Mouse (Mus musculus): ENCODE measurements around the gene Pgm2.

The Pgm2 gene

DNA sequence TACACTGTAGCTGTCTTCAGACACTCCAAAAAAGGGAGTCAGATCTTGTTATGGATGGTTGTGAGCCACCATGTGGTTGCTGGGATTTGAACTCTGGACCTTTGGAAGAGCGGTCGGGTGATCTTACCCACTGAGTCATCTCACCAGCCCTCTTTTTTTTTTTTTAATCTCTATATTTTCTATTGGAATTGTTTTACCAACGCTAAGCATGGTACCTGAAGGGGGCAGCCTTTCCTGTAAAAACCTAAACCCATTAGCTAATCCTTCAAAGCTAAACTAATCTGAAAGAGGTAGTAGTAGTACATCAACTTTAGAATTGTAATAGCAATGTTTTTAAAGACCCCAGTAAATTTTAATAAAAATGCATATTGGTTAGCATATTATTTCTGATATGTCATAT, 17.2 kb upstream of the Pgm2 start:
- DNase-seq (ENCODE audit: low spot score in 2 of 2): peak in 1 of 2 experiments; percentile 18

DNA sequence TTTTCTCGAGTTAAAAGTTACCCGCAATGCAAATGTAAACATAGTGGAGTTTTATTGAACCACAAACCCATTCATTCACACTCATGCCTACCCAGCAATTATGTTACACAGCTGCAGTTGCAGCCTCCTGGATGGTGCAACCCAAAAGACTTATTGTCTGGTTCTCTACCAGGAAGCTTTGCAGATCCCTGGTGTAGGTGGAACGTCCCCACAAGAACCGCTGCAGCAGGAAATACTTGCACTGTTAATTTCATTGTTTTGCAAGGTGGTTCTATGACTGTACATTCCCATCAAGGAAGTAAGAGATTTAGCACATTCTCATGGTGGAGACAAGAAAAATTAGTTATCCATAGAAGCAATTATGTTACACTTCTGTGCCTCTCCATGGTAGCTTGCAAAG, 15.4 kb upstream of the Pgm2 start:
- no peak for DNase-seq (ENCODE audit: low spot score in 2 of 2)

DNA sequence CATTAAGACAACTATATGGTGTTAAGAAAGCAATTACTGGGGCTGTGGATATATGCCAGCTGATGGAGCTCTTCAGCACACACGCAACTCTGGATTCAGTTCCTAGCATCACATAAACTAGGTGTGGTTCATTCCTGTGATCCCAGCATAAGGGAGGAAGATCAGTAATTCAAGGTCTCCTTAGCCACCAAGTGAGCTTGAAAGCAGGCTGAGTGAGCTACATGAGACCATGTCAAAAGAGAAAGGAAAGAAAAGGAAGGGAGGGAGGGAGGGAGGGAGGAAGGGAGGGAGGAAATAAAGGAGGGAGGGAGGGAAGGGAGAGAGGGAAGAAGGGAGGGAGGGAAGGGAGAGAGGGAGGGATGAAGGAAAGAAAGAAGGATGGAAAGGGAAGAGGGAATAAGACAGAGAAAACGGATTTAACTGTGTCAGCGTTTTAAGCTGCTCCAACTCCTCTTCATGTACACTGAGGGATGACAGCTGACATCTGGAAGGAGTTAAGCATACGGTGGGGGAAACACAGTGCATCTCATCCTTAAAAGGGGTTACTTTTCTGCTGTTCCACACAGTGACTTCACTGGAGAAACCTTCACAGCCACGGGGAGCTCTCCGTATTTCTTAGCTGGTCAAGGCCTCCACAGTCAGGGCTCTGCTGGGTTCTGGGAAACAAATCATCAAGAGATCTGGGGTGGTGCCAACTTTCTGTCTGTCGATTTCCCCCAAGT, 13.8 kb upstream of the Pgm2 start:
- no peak for DNase-seq (ENCODE audit: low spot score in 2 of 2)

DNA sequence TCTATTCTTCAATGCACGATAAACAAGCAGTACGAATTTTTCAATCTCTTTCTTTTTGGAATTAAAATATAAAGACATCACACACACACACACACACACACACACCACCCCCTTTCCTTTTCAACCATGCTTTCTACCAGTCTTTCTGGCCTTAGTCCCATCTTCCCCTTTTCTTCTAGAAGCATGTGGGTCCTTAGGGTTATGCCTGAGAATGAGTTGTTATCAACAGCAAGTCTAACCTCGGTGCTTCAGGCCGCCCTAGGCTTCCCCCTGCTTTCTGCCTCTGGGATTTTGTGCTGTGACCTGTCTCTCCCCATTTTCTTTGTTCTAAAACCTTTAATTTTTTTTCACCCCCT, 13.3 kb upstream of the Pgm2 start:
- DNase-seq (ENCODE audit: low spot score in 2 of 2): no peak

DNA sequence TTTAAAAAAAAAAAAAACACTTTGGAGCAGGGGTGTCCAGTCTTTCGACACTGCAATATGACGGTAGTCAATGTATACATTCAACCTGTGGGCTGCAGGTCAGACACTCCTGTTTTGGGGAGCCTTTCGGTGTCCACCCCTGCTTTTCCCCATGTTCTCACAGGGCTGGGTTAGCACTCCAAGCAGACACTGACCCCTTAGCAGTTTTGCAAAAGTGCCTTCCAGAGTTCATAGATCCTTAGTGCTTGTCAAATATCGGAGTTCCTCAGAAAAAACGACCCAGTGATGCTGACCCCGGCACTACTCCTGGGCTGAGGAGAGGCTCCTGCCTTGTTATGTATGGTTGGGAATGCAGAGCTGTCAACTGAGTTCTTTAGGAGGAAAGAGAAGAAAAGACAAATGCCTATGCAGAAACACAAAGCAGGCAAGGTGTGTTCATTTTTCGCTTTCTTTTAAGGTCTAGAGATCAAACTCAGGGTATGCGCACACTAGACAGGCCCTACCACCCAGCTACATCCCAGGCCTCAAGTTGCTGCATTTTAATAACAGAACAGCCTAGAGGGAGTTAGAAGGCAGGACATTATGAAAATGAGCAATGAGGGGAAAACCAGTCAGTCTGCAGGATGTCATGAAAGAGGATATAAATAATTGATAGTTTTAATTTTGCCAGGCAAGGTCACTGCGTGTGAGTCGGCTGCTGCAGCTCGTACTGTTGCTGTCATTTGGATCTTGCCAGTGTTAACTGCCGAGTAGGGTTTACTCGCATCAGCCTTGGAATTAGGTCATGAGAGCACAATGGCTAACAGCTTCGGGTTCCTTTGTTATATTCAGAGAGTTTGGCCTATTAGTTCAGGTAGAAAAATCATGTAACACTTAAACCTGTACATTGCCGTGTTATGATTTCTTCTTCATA, 9.0 kb upstream of the Pgm2 start:
- no peak for DNase-seq (ENCODE audit: low spot score in 2 of 2)

DNA sequence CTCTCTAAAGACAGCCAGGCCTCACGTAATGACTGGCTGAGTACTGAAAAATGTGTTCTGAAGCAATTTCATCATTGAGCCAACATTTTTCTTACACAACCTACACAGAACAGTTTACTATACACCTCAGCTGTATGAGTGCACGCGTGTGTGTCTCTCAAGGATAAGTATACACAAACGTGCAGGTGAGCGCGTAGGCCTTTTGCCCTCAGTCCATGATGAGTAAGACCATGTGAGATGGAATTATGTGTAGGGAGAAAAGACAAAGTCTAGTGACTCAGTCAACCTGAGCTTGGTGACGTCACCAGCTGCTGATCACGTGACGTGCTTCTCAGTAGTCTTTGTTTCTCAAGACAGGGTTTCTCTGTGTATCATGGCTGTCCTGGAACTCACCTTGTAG, 7.3 kb upstream of the Pgm2 start:
- DNase-seq (ENCODE audit: low spot score in 2 of 2): no peak

DNA sequence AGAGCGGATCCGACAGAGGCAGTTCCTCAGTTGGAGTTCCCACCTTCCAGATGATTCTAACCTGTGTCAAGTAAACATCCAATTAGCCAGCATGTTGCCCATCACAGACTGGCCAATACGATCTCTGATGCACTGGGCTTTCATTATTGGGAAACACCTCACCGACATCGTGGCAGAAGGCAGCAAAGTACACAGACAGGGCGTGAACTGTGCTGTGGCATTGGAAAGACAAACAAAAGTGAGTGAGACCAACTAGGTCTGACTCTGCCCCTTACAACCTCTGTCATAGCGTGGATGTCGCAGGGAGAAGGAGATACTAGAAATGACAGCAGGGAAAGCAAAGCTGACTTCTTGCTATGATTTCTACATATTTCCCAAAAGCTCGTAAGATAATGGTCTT, 4.0 kb upstream of the Pgm2 start:
- DNase-seq (ENCODE audit: low spot score in 2 of 2): no peak

DNA sequence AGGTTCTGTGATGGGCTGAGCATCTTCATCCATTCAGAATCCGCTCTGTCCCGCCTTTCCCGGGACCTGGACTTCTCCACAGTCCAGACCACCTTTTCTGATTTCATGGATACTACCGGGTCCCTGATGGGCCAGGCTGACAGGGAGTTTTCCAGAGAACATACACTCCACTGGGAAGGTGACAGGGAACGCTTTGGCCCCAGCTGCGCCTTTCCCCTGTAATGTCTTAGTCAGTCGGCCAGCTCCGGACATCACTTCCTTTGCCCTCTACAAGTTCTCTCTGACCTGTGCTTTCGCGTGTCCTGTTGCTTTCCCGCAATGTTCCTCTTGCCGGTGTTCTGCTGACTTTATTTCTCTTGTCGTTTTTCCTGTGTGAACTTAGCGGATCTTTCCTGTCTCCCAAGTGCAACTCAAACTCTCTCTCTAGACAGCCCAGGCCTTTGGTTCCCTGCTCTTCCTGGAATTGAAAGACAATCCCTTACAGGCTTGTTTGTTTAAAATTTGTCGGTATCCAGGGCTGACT, 660 bp downstream of the Pgm2 start:
- DNase-seq (ENCODE audit: low spot score in 2 of 2): no peak

DNA sequence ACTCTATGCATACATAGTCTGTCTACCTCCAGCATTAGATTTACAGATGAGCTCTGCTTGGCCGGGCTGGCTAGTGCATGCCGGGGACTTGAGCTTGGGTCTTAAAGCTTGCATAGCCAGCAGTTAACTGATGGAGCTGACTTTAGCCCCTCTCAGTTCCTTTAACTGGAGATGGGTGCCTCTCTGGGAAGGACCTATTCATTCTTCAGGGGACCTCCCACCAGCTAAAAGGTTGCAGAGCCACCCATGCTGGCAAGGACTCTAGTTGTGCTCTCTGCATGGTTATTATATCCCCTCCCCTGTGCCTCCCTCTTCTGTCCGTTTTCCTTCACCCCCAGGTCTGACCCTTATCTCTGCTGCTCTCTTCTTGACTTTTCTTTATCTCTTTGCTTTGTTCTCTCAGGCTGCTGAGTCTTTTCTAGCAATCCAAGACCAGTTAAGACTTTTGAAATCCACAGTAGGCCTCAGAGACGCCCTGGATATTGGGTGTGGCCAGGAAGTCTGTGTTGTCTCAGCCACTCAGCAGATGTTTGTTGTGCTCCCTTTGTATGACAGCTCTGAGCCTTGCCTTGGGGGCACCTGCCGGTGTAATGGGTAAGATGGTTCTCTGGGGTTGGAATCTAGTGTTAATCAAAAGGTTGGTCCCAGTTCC, 2.7 kb downstream of the Pgm2 start:
- no peak for DNase-seq (ENCODE audit: low spot score in 2 of 2)

DNA sequence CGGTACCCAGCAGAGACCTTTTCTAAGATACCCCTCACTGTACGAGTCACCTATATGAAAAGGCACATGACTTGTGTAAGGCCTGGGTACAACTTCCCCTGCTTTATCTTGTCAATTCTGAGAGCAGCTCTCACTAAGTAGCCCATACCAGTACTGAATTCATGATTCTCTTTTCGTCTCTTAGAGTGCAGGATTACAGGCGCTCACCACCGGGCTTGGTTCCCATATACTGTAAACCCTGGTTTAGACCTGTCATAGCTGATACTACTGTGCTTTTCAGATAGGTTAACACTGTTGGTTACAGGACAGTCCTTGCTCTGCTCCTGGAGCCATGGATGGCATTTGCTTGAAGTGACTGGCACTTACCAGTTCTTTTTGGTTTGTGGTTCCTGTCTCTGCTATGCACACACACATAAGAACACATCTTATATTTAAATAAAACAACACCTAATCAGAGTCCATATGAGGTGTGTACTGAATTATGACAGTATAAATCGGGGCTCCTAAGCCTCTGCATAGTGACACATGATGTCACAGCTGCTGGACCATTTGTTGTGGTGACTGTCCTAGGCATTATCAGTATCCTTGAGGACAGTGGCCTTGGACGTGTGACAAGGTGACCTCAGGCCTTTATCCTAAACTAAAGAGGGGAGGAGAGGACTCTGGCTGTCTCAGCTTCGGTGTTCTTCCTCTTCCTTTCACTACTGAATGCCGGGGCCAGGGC, 9.4 kb downstream of the Pgm2 start:
- DNase-seq (ENCODE audit: low spot score in 2 of 2): no peak

DNA sequence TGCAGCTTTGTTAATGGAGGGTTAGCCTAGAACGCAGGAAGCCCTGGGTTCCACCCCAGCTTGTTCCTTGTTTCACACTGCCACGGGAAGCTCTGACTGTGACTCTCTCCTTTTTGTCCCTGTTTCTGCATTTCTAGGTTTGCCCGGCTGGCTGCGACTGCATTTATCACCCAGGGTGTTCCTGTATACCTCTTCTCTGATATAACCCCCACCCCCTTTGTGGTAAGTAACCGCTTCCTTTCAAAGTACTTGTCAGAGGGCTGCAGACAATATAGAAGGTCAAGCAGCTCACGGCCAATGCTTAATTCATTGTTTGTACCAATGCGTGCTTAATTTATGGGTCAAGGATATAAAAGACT, 9.9 kb downstream of the Pgm2 start:
- DNase-seq (ENCODE audit: low spot score in 2 of 2): peak in 1 of 2 experiments; percentile 15

DNA sequence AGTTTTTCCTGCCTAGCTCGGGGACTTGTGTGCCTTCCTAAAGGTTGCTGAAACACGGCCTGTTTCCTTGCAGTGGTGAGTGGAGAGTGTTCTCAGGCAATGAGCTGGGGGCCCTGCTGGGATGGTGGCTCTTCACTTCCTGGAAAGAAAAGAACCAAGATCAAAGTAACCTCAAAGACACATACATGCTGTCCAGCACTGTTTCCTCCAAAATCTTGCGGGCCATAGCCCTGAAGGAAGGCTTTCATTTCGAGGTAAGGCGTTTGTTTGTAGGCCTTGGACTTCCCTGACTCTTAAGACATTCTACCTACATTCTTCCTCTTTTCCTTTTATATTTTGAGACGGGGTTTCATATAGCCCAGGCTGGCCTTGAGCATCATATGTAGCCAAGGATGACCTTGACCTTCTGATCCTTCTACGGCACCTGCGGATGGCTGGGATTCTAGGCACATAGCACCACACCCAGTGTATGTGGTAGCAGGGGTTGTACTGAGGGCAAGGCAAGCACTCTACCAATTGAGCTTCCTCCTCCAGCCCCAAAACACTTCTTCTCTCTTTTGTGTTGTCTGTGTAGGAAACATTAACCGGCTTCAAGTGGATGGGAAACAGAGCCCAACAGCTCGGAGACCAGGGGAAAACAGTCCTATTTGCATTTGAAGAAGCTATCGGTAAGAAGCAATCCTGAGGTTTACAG, 15.0 kb downstream of the Pgm2 start:
- no peak for DNase-seq (ENCODE audit: low spot score in 2 of 2)

DNA sequence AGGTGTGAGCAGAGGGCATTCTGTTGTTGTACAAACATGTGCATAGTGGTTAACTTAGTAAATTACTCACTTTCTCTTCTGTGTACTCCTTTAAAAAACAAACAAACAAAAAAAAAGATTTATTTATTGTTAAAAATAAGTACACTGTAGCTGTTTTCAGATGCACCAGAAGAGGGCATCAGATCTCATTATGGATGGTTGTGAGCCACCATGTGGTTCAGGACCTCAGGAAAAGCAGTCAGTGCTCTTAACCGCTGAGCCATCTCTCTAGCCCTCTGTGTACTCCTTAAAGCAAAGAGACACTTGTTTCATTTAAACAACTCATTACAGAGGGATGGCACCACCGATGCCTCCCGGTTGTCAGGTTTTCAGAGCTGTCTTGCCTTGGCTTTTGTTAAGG, 16.5 kb downstream of the Pgm2 start:
- DNase-seq (ENCODE audit: low spot score in 2 of 2): no peak

DNA sequence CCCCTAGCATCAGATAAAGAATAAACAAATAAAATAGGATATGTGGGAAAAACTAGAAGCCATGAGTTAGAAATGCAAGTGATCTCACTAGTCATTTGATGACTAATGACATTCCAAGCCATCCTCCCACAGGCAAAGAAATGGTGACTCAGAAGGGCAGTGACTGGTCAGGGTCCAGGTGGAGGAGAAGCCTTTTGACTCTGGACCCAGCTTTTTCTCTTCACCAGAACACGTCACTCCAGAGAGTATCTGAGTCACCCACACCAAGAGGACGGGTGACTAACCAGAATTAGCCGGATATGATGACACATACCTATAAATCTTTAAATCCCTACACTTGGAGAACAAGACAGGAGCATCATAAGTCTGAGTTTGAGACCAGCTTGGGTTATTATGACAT, 19.6 kb downstream of the Pgm2 start:
- DNase-seq (ENCODE audit: low spot score in 2 of 2): no peak

DNA sequence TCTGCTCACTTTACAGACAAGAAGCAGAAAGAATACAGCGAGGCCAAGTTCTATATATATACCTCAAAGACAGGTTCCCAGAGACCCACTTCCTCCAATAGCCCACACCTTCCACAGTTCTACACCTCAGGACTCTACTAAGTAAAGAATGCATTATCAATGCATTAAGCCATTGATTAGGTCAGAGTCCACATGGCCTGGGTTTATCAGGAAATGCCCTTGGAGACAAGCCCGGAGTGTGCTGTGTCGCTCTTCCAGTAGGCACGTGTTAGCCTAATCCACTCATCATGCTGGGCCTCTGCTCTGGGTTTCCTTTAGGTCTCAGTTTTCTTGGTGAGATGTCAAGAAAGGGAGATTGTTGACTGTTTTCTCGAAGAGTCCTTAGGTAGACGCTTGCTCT, 21.5 kb downstream of the Pgm2 start:
- DNase-seq (ENCODE audit: low spot score in 2 of 2): no peak

DNA sequence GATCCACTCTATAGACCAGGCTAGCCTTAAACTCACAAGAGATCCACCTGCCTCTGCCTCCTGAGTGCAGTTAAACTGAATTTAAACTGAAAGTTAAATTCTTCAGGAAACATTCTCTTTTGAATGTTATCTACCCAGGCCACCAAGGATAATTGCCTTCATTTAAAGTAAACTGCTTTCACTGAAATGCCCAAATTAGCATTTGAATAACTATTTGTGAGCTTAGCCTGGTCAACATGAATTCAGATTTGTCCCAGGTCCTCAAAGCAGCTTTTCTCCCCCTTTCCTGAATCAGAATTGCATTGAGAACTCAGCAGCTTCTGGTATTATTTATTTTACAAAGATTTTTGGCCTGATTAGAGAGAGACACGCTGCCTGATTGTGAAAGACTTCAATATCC, 24.4 kb downstream of the Pgm2 start:
- DNase-seq (ENCODE audit: low spot score in 2 of 2): no peak

DNA sequence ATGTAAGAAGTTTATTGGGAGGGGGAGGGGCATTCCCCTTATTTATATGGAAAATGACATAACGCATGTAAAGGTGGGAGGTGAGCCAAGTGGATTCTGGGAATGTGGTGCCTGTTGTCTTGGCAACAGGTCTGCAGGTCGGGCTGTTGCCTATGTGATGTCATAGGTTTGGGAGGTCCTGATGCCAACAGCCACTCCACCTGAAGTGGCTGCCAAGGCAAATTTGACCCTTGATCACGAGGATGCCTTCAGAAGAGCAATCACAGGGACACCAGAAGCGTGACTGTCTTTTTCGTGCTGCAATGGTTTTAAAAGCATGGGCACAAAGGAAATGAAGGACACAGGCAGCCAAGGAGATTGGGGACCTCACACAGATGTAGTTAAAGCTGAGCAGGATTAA, 33.0 kb downstream of the Pgm2 start:
- no peak for DNase-seq (ENCODE audit: low spot score in 2 of 2)

DNA sequence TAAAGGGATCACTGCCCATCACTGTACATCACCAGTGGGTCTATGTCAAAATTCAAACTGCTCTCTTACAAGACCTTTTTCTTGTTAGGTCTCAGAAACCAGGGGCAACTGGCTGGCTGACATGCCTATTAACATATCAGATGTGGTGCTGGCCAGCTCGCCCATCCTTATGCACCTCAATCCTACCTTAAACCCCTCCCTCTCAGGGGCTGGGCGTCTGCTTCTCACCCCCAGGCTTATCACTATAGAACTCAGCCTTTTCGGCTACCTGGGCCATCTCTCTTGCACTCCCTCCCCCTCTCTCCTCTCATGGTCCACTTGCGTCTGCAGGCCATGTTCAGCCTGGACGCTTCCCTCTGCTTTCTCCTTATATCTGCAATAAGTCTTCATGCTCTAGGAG, 38.8 kb downstream of the Pgm2 start:
- no peak for DNase-seq (ENCODE audit: low spot score in 2 of 2)

DNA sequence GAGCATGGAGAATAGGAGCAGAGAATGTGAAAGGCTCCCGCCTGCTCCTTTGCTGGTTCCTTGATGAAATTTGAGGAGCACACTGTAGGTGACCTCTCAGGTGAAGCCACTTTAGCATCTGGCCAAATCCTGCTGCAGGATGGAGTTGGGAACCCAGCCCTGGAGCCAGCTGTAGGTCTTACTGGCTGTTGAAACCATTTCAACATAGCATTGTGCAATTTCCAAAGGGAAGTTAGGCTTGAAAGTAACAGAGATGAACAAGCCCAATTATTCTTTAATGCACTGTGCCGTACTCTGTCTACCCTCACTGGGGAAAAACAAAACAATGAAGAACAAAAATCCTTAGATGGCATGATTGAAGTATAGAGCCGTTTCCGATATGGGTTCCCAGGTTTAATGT, 41.2 kb downstream of the Pgm2 start:
- no peak for DNase-seq (ENCODE audit: low spot score in 2 of 2)

DNA sequence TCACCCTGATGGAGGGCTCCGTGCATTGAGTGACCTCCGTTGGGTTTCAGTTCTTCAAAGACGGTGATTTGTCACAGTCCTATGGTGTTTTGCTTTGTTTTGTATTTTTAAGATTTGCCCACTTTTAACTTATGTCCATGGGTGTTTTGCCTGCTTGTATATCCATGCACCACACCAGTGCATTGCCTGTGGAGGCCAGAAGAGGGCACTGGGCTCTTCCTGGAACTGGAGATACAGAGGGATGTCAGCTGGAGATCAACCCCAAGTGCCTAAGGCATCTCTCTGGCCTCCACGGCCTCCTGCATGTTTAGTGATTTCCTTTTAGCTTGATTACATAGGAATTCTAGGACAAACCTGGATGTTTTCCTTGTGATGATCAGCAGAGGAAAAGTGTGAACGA, 43.6 kb downstream of the Pgm2 start:
- no peak for DNase-seq (ENCODE audit: low spot score in 2 of 2)

DNA sequence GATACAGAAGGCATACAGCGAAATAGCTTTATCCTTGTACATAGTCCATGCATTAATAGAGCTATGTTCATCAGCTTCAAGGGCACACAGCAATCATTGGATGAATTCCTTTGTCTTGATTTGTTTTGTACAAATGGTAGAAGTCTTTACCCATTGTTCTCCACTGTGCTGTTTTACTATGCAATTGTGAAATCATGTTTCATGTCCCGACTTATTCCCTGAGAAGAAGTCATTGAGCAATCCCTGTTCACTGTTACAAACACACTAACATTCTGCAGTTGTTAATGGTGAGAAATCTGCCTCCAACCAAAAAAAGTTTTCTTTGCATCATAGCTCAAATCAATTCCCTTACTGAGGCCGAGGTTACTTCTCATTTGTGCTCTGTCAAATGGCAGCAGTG, 47.5 kb downstream of the Pgm2 start:
- DNase-seq (ENCODE audit: low spot score in 2 of 2): no peak

Measured in thymus, postnatal 10 days (tissue).